In the genomic region with DNA sequence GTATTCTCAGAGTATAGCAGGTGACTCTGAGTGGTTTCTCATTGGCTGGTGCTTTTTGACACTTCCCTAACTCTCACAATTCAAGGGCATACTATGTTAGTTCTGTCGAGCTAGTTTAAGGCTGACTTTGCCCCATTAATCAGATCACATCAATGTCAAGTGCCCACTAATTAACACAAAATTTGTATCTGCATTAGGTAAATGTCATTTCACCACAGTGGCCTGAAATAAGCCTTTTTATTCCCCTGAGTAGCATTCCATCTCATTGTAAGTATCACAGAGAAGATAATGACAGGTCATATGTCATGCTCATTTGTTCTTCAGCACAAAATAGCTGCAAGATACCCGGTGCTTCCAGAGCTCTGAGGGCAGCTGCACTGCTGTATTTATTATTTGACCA, we compare ENCODE assay signal across 23 mouse cellular contexts.
"Had no signal": no experiment of that assay in that cellular context is flagged by ENCODE, and none has a peak within 500 bp of the region (broad histone marks: within the 10 kb centered on the region; RNA-seq: fewer than 3 reads in every experiment).

No protein-coding gene starts in this region.

- H3K36me3 ChIP-seq: heart, embryonic 13.5 days; heart, embryonic 15.5 days; hindbrain, embryonic 10.5 days; hindbrain, embryonic 12.5 days; intestine, embryonic 15.5 days; limb, embryonic 13.5 days; limb, embryonic 15.5 days; liver, embryonic 12.5 days had no signal

- H3K9me3 ChIP-seq: heart, embryonic 13.5 days; heart, embryonic 15.5 days; hindbrain, embryonic 10.5 days; hindbrain, embryonic 12.5 days; intestine, embryonic 15.5 days; limb, embryonic 13.5 days; limb, embryonic 15.5 days; liver, embryonic 12.5 days had no signal

- H3K27ac ChIP-seq: gastrocnemius, adult 2 months; heart, embryonic 13.5 days; heart, embryonic 15.5 days; hindbrain, embryonic 10.5 days; hindbrain, embryonic 12.5 days; hindbrain, embryonic 14.5 days; intestine, embryonic 15.5 days; limb, embryonic 13.5 days; limb, embryonic 15.5 days; liver, embryonic 12.5 days had no signal

- DNase-seq: gastrocnemius, adult 2 months; gastrocnemius, postnatal 10 days; gastrocnemius, postnatal 25 days; heart, postnatal 4 days; kidney, adult 18-20 months; kidney, adult 8-10 months; kidney, postnatal 14 days; kidney, postnatal 36 days; layer of hippocampus, adult 9-11 months; layer of hippocampus, postnatal 36 days had no signal

- H3K4me1 ChIP-seq: limb, embryonic 15.5 days; liver, embryonic 12.5 days had no signal

- H3K4me3 ChIP-seq: gastrocnemius, adult 2 months; heart, embryonic 13.5 days; heart, embryonic 15.5 days; hindbrain, embryonic 10.5 days; hindbrain, embryonic 12.5 days; intestine, embryonic 15.5 days; limb, embryonic 13.5 days; limb, embryonic 15.5 days; liver, embryonic 12.5 days had no signal

- H3K27me3 ChIP-seq: heart, embryonic 15.5 days; intestine, embryonic 15.5 days; limb, embryonic 15.5 days had no signal

- H3K9ac ChIP-seq: heart, embryonic 13.5 days; heart, embryonic 15.5 days; hindbrain, embryonic 12.5 days; hindbrain, embryonic 14.5 days; intestine, embryonic 15.5 days; limb, embryonic 13.5 days; limb, embryonic 15.5 days; liver, embryonic 12.5 days had no signal

- ATAC-seq: hindbrain, embryonic 16.5 days; inflammation-experienced regulatory T-cells, adult 6 months; intestine, embryonic 15.5 days; intestine, postnatal 0 days; liver, embryonic 12.5 days had no signal

- H3K4me2 ChIP-seq: heart, embryonic 11.5 days; heart, embryonic 13.5 days; heart, embryonic 15.5 days; hindbrain, embryonic 12.5 days; hindbrain, embryonic 14.5 days; intestine, embryonic 15.5 days; limb, embryonic 13.5 days; limb, embryonic 15.5 days; liver, embryonic 12.5 days had no signal
